Mouse (Mus musculus) kidney, adult 2 months (tissue): Measurements from ENCODE around the gene Olfr411.

ENCODE experiments used
- CTCF ChIP-seq: fragments of 200-500 bp; conservative IDR thresholded peaks from 2 replicates; pipeline ENCODE4 v1.5.1; 2011; ENCODE audit warnings: low read depth, mild to moderate bottlenecking, control low read depth, low read length, moderate library complexity, mixed read lengths; ENCODE audit not compliant: insufficient read depth, insufficient read length
- POLR2A ChIP-seq: fragments of 200-500 bp; IDR thresholded peaks from one replicate; pipeline ENCODE4 v1.6.1; 2011; ENCODE audit warnings: low read depth, low read length, control low read depth

DNA sequence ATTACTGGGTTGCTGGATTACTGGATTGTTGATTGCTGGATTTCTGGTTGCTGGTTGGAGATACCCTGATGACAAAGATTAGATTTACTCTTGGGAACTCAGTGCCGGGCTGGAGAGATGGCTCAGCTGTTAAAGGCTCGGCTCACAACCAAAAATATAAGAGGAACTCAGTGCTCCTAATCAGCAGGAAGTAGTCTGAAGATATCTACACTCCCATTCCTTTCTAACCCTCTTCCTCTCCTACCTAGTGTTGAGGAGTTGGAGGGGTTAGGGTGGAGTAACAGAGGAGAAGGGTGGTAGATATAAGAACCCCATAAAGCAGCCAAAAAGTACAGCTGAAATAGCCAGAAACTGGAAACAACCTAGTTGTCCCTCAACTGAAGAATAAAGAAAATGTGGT lies 26.4 kb downstream of the Olfr411 start:
- TF ChIP-seq POLR2A (no peak), CTCF (no peak)
